Mouse (Mus musculus) testis, adult 2 months (tissue): ENCODE results near the gene Slc51b. TPM values are rescaled to one million over a fixed set of nuclear protein-coding genes. Genes with fewer than 3 reads are reported as not detected.
A peak's percentile ranks its signal among the peaks of the same experiment; 100 is the strongest.

ENCODE experiments used
- H3K27ac ChIP-seq: fragments of 200-500 bp; 2 replicates; pipeline ENCODE4 v1.5.1; 2012; ENCODE audit warnings: low read depth, low read length; ENCODE audit not compliant: control insufficient read depth, insufficient read depth
- H3K27me3 ChIP-seq: fragments of 200-500 bp; 2 replicates; pipeline ENCODE4 v1.6.1; 2012; ENCODE audit warnings: mild to moderate bottlenecking, low read length, moderate library complexity; ENCODE audit not compliant: control insufficient read depth, insufficient read depth
- H3K36me3 ChIP-seq: fragments of 200-500 bp; 2 replicates; pipeline ENCODE4 v1.6.1; 2012; ENCODE audit warnings: mild to moderate bottlenecking, low read length; ENCODE audit not compliant: control insufficient read depth, insufficient read depth
- H3K4me1 ChIP-seq: fragments of 200-500 bp; 2 replicates; pipeline ENCODE4 v1.6.1; 2012; ENCODE audit warnings: low read length; ENCODE audit not compliant: control insufficient read depth, insufficient read depth
- H3K4me3 ChIP-seq: fragments of 200-500 bp; 2 replicates; pipeline ENCODE4 v1.5.1; 2012; ENCODE audit warnings: low read depth, mild to moderate bottlenecking, low read length, moderate library complexity, mixed read lengths; ENCODE audit not compliant: control insufficient read depth
- CTCF ChIP-seq: fragments of 200-500 bp; IDR thresholded peaks from 2 replicates; pipeline ENCODE4 v1.5.1; 2012; ENCODE audit warnings: low read depth, mild to moderate bottlenecking, inconsistent platforms, low read length, moderate library complexity; ENCODE audit not compliant: control insufficient read depth, insufficient read depth, insufficient replicate concordance
- POLR2A ChIP-seq: fragments of 200-500 bp; IDR thresholded peaks from 2 replicates; pipeline ENCODE4 v1.6.1; 2012; ENCODE audit warnings: low read depth, mild to moderate bottlenecking, inconsistent platforms, low read length, moderate library complexity; ENCODE audit not compliant: control insufficient read depth
- polyA plus RNA-seq: library from polyadenylated mRNA; depleted of rRNA; stranded (reverse); fragments of >200 nt; gene quantifications from 2 replicates; pipeline ENCODE4 v1.2.3, GENCODE M21; 2012

Gene Slc51b
- polyA plus RNA-seq, 1 experiment: not detected

GRCm38 (mm10) chr9:65382751-65383097, 40.0 kb downstream of the Slc51b start:
- TF ChIP-seq CTCF: no peak
- TF ChIP-seq POLR2A: no peak
- H3K4me1 ChIP-seq: peaks cover 2% of the 10 kb centered on the region; the same call in 1 of the 2 replicates
- H3K27me3 ChIP-seq: no peaks in the 10 kb centered on the region
- no peaks in the 10 kb centered on the region for H3K36me3 ChIP-seq
- no peak overlapping the region for H3K4me3 ChIP-seq
- no peak overlapping the region for H3K27ac ChIP-seq

- H3K4me3 ChIP-seq: no peak overlapping the region
- H3K36me3 ChIP-seq: no peaks in the 10 kb centered on the region
- H3K27me3 ChIP-seq: no peaks in the 10 kb centered on the region
- peaks cover 2% of the 10 kb centered on the region; the same call in 1 of the 2 replicates for H3K4me1 ChIP-seq
- H3K27ac ChIP-seq: no peak overlapping the region
- TF ChIP-seq POLR2A (no peak), CTCF (no peak)
These were observed 40.6 kb downstream of the Slc51b start for GRCm38 (mm10) chr9:65382031-65382750.

GRCm38 (mm10) chr9:65381017-65381590, 41.7 kb downstream of the Slc51b start:
- Histone ChIP-seq H3K36me3 (no peaks in the 10 kb centered on the region), H3K27ac (no peak overlapping the region), H3K4me3 (no peak overlapping the region), H3K4me1 (peaks cover 2% of the 10 kb centered on the region; the same call in 1 of the 2 replicates), H3K27me3 (no peaks in the 10 kb centered on the region)
- no peak for TF ChIP-seq POLR2A
- TF ChIP-seq CTCF: no peak

GRCm38 (mm10) chr9:65375163-65375934, 47.4 kb downstream of the Slc51b start:
- no peak overlapping the region for H3K27ac ChIP-seq
- H3K4me3 ChIP-seq: no peak overlapping the region
- no peaks in the 10 kb centered on the region for H3K36me3 ChIP-seq
- TF ChIP-seq POLR2A (no peak), CTCF (no peak)
- H3K4me1 ChIP-seq: peaks cover 7% of the 10 kb centered on the region
- no peaks in the 10 kb centered on the region for H3K27me3 ChIP-seq

- no peak overlapping the region for H3K4me3 ChIP-seq
- TF ChIP-seq POLR2A (no peak), CTCF (no peak)
- H3K27me3 ChIP-seq: no peaks in the 10 kb centered on the region
- no peaks in the 10 kb centered on the region for H3K36me3 ChIP-seq
- H3K4me1 ChIP-seq: peaks cover 7% of the 10 kb centered on the region
- H3K27ac ChIP-seq: no peak overlapping the region
These were observed 48.1 kb downstream of the Slc51b start for GRCm38 (mm10) chr9:65374468-65375162.

GRCm38 (mm10) chr9:65372449-65372848, 50.3 kb downstream of the Slc51b start:
- H3K27me3 ChIP-seq: no peaks in the 10 kb centered on the region
- no peak overlapping the region for H3K4me3 ChIP-seq
- peaks cover 7% of the 10 kb centered on the region for H3K4me1 ChIP-seq
- no peak overlapping the region for H3K27ac ChIP-seq
- TF ChIP-seq POLR2A (no peak), CTCF (no peak)
- H3K36me3 ChIP-seq: no peaks in the 10 kb centered on the region

GRCm38 (mm10) chr9:65371756-65372155, 51.0 kb downstream of the Slc51b start:
- no peak overlapping the region for H3K27ac ChIP-seq
- no peaks in the 10 kb centered on the region for H3K36me3 ChIP-seq
- no peaks in the 10 kb centered on the region for H3K27me3 ChIP-seq
- TF ChIP-seq CTCF (no peak), POLR2A (no peak)
- peaks cover 7% of the 10 kb centered on the region for H3K4me1 ChIP-seq
- H3K4me3 ChIP-seq: peak overlapping the region; percentile 51
